Mouse (Mus musculus) bone marrow, adult 2 months (tissue): ENCODE measurements at regions not wholly inside any gene's neighbourhood (a gene's known extent, or its start where the extent isn't known, plus 50 kb on each side); places are given as distances from the start of the nearest gene placed in this dataset.

ENCODE experiments used
- H3K27ac ChIP-seq: fragments of 200-500 bp; 2 replicates; pipeline ENCODE4 v1.5.1; 2012; ENCODE audit warnings: low read depth, mild to moderate bottlenecking, control low read depth, inconsistent platforms, low read length; ENCODE audit not compliant: control insufficient read depth, poor library complexity, insufficient read depth
- H3K4me1 ChIP-seq: fragments of 200-500 bp; 2 replicates; pipeline ENCODE4 v1.6.1; 2011; ENCODE audit warnings: low read length; ENCODE audit not compliant: control insufficient read depth, insufficient read depth
- H3K4me3 ChIP-seq: fragments of 200-500 bp; replicated peaks from 2 replicates; pipeline ENCODE3; 2011; ENCODE audit warnings: mild to moderate bottlenecking, low read depth, low read length, control low read depth; ENCODE audit not compliant: control insufficient read depth
- CTCF ChIP-seq: fragments of 200-500 bp; IDR thresholded peaks from 2 replicates; pipeline ENCODE4 v1.5.1; 2011; ENCODE audit warnings: low read length, control low read depth; ENCODE audit not compliant: control insufficient read depth, insufficient read depth
- POLR2A ChIP-seq: fragments of 200-500 bp; IDR thresholded peaks from 2 replicates; pipeline ENCODE4 v1.6.1; 2011; ENCODE audit warnings: low read depth, mild to moderate bottlenecking, control low read depth, low read length, borderline replicate concordance; ENCODE audit not compliant: control insufficient read depth
- WGBS: fragments of 180-500 bp; shearing (Covaris S2); methylation state at CpG from one replicate; pipeline ENCODE4 v1.1.7; 2018; 5-methylcytosine and 5-hydroxymethylcytosine counted together

GRCm38 (mm10) chr4:105633789-105634188, 155.9 kb upstream of the Gm12728 start:
- WGBS: 85% methylated on average over 3 of the region's 3 CpGs
- TF ChIP-seq CTCF (no peak), POLR2A (no peak)
- no peak overlapping the region for H3K27ac ChIP-seq

GRCm38 (mm10) chr4:105640793-105641192, 148.9 kb upstream of the Gm12728 start:
- 71% methylated on average over 4 of the region's 4 CpGs for WGBS
- H3K27ac ChIP-seq: no peak overlapping the region
- H3K4me1 ChIP-seq: no peaks in the 10 kb centered on the region; the same call in 1 of the 2 replicates

More at GRCm38 (mm10) chr4:105633789-105634188, 155.9 kb upstream of the Gm12728 start:
- Histone ChIP-seq H3K4me3 (no peak overlapping the region), H3K4me1 (no peaks in the 10 kb centered on the region)

GRCm38 (mm10) chr4:105641582-105641981, 148.1 kb upstream of the Gm12728 start:
- 75% methylated on average over 4 of the region's 4 CpGs for WGBS
- no peaks in the 10 kb centered on the region; the same call in 1 of the 2 replicates for H3K4me1 ChIP-seq
- H3K4me3 ChIP-seq: no peak overlapping the region
- TF ChIP-seq CTCF: no peak
- TF ChIP-seq POLR2A: no peak
- H3K27ac ChIP-seq: no peak overlapping the region

More at GRCm38 (mm10) chr4:105640793-105641192, 148.9 kb upstream of the Gm12728 start:
- H3K4me3 ChIP-seq: no peak overlapping the region
- TF ChIP-seq CTCF (no peak), POLR2A (no peak)

- WGBS: 70% methylated on average over 7 of the region's 7 CpGs
- Histone ChIP-seq H3K27ac (no peak overlapping the region), H3K4me3 (no peak overlapping the region), H3K4me1 (no peaks in the 10 kb centered on the region)
- TF ChIP-seq POLR2A (no peak), CTCF (no peak)
Observed at GRCm38 (mm10) chr4:105648820-105649446, 140.7 kb upstream of the Gm12728 start.

- Histone ChIP-seq H3K27ac (no peak overlapping the region), H3K4me1 (no peaks in the 10 kb centered on the region), H3K4me3 (no peak overlapping the region)
- 83% methylated on average over 2 of the region's 2 CpGs for WGBS
- TF ChIP-seq CTCF (no peak), POLR2A (no peak)
Observed at GRCm38 (mm10) chr4:105649447-105649833, 140.2 kb upstream of the Gm12728 start.

- Histone ChIP-seq H3K4me1 (no peaks in the 10 kb centered on the region), H3K4me3 (no peak overlapping the region), H3K27ac (no peak overlapping the region)
- no peak for TF ChIP-seq POLR2A
- TF ChIP-seq CTCF: no peak
- 69% methylated on average over 5 of the region's 5 CpGs for WGBS
Observed at GRCm38 (mm10) chr4:105656071-105656655, 133.5 kb upstream of the Gm12728 start.

- Histone ChIP-seq H3K27ac (no peak overlapping the region), H3K4me1 (no peaks in the 10 kb centered on the region), H3K4me3 (no peak overlapping the region)
- TF ChIP-seq POLR2A: no peak
- no peak for TF ChIP-seq CTCF
- WGBS: 75% methylated on average over 3 of the region's 3 CpGs
Observed at GRCm38 (mm10) chr4:105658581-105658980, 131.1 kb upstream of the Gm12728 start.

- TF ChIP-seq CTCF (no peak), POLR2A (no peak)
- no peak overlapping the region for H3K4me3 ChIP-seq
- WGBS: 85% methylated on average over 1 of the region's 1 CpGs
- no peaks in the 10 kb centered on the region for H3K4me1 ChIP-seq
- no peak overlapping the region for H3K27ac ChIP-seq
Observed at GRCm38 (mm10) chr4:105676690-105677089, 113.0 kb upstream of the Gm12728 start.
